Mouse (Mus musculus) kidney, postnatal 0 days (tissue): Measurements from ENCODE around the gene Capn1. TPM values are rescaled to one million over a fixed set of nuclear protein-coding genes. Genes with fewer than 3 reads are reported as not detected.

Source experiments
- ATAC-seq: fragments of 200-750 bp; cut with Nextera tagmentation; replicated peaks from 2 replicates; pipeline ENCODE4 v1.8.0; 2017; ENCODE audit warnings: low read depth, moderate number of reproducible peaks, moderate TSS enrichment, moderate library complexity; ENCODE audit not compliant: low FRiP score
- DNase-seq: peaks from one replicate; pipeline ENCODE4 v3.0.0-alpha.2; 2016; ENCODE audit warnings: low spot score
- H3K27ac ChIP-seq: fragments of 300-500 bp; sonication (generic); 2 replicates; pipeline ENCODE4 v1.5.1; 2014; ENCODE audit warnings: mild to moderate bottlenecking
- H3K27me3 ChIP-seq: fragments of 300-500 bp; sonication (generic); 2 replicates; pipeline ENCODE4 v1.6.1; 2014; ENCODE audit warnings: low read length, mixed read lengths; ENCODE audit not compliant: insufficient read depth
- H3K36me3 ChIP-seq: fragments of 300-500 bp; sonication (generic); 2 replicates; pipeline ENCODE4 v1.6.1; 2014; ENCODE audit warnings: low read length, mixed read lengths; ENCODE audit not compliant: insufficient read depth
- H3K4me1 ChIP-seq: fragments of 300-500 bp; sonication (generic); replicated peaks from 2 replicates; pipeline ENCODE4 v1.6.1; 2014; ENCODE audit warnings: antibody characterized with exemption, low read length, mixed read lengths; ENCODE audit not compliant: insufficient read depth
- H3K4me2 ChIP-seq: fragments of 300-500 bp; sonication (generic); 2 replicates; pipeline ENCODE4 v1.6.1; 2014; ENCODE audit warnings: mild to moderate bottlenecking, low read length, moderate library complexity, mixed read lengths
- H3K4me3 ChIP-seq: fragments of 300-500 bp; sonication (generic); replicated peaks from 2 replicates; pipeline ENCODE4 v1.5.1; 2014; ENCODE audit warnings: low read depth, low read length
- H3K9ac ChIP-seq: fragments of 300-500 bp; sonication (generic); 2 replicates; pipeline ENCODE4 v1.6.1; 2014; ENCODE audit warnings: low read depth, low read length
- H3K9me3 ChIP-seq: fragments of 300-500 bp; sonication (generic); replicated peaks from 2 replicates; pipeline ENCODE4 v1.6.1; 2016; ENCODE audit warnings: low read length, inconsistent platforms, mixed read lengths
- CTCF ChIP-seq: IDR thresholded peaks from 2 replicates; pipeline ENCODE4 v1.5.1; 2016; ENCODE audit warnings: antibody characterized with exemption, low read depth, mild to moderate bottlenecking, moderate library complexity
- WGBS: fragments of 180-500 bp; shearing (Covaris S2); extraction: QIAGEN DNeasy Blood & Tissue Kit; methylation state at CpG from one replicate; pipeline ENCODE4 v1.1.7; 2014; 5-methylcytosine and 5-hydroxymethylcytosine counted together
- polyA plus RNA-seq: library from polyadenylated mRNA; unstranded; fragments of >200 nt; fragmentation: Nextera tagmentation; extraction: Ambion mirVana; gene quantifications from 2 replicates; pipeline ENCODE4 v1.2.1, GENCODE M21; 2015

Gene Capn1
- 12.9 and 13.5 TPM in 2 replicates for polyA plus RNA-seq

DNA sequence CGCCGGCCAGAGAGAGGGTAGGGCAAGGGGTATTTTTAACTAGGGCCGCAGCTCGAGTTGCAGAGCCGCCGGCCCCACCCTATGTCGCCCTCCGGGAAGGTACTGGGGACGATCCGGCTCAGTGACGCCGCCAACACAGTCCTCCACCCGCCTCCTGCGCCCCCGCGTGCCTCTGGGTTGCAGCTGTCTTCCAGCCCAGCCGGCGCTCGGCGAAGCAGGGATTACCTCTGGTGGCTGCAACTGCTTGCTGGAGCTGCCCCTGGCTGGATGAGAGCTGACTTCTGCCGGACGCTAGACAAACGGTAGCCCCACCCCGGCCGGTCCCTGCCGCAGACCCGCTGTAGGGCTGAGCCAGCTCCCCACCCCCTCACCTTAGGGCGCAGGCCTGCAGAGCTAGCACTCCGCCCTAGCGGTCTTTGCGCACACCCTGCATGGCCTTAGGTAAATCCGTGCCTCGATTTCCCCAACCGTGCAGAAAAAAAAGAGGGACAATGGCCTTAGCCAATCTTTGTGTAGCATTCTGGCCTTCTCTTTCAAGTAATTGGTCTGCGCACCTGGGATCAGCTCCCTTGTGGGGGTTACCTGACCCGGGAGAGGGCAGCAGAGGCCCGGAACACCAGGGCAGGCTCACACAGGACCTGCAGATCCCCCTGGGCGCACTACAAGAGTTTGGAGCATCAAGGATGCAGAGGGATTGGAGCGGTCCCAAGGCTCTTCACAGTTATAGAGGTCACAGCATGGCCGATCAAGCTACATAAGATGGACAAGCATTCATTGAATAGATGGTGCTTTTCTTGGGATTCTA lies at the start of gene Capn1:
TSS of gene Capn1 (minus strand) at position 387 of the 805 bp plus-strand sequence.
- TF ChIP-seq CTCF, result peak; percentile 41
- H3K4me1 ChIP-seq, result peaks cover 14% of the 10 kb centered on the region; the same call in 1 of the 2 replicates
- peak; percentile 73 for ATAC-seq
- H3K4me3 ChIP-seq, result peak within 1 kb of the TSS; percentile 39
- peak within 1 kb of the TSS; percentile 67 for H3K9ac ChIP-seq
- no peaks in the 10 kb centered on the region for H3K27me3 ChIP-seq
- H3K27ac ChIP-seq, result peak within 1 kb of the TSS; percentile 72
- peak; percentile 83 for DNase-seq
- H3K36me3 ChIP-seq, result no peaks in the 10 kb centered on the region
- H3K9me3 ChIP-seq, result no peaks in the 10 kb centered on the region
- WGBS, result 4% methylated on average over 40 of the region's 40 CpGs
- peak within 1 kb of the TSS; percentile 80 for H3K4me2 ChIP-seq

DNA sequence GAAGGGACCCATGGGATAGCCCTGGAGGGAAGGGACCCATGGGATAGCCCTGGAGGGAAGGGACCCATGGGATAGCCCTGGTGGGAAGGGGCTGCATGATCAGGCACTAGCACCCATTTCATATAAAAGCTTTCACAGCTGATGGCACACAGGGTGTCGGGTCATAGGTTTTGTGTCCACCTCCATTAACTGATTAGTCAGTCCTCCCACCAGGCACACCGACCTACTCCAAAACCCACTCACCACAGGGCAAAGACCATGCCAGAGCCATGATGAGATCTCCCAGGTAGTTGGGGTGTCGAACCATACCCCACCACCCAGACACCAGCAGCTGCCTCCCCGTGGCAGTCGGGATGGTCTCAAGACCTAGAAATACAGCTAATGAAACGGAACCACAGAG lies 47.4 kb upstream of the Capn1 start:
- H3K36me3 ChIP-seq, result no peaks in the 10 kb centered on the region; the same call in 1 of the 2 replicates
- peaks cover 22% of the 10 kb centered on the region for H3K4me1 ChIP-seq
- 89% methylated on average over 6 of the region's 6 CpGs for WGBS
- DNase-seq, result no peak
- H3K9me3 ChIP-seq, result no peaks in the 10 kb centered on the region
- no peak for TF ChIP-seq CTCF
- H3K27ac ChIP-seq, result no peak overlapping the region
- peak overlapping the region; percentile 86; the same call in 1 of the 2 replicates for H3K9ac ChIP-seq
- no peak overlapping the region for H3K4me3 ChIP-seq
- H3K27me3 ChIP-seq, result no peaks in the 10 kb centered on the region
- no peak for ATAC-seq
- H3K4me2 ChIP-seq, result no peak overlapping the region

DNA sequence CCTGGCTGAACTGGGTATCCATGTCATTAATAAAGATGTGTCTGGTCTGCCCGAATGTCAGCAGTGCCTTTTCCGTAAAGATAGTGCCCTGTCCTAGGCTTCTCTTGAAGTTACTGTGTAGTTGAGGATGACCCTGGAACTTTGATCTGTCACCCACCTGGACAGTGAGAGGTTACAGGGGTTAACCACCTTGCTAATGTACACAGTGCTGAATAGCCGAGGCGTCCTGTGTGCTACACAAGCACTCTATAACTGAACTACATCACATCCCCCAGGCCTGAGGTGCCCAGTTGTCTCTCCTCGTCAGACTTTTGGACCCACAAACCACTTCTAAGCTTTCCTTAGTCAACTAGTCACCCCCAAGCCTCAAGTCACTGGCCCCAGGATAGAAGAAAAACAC lies 46.7 kb upstream of the Capn1 start:
- no peaks in the 10 kb centered on the region; the same call in 1 of the 2 replicates for H3K36me3 ChIP-seq
- H3K4me1 ChIP-seq, result peaks cover 20% of the 10 kb centered on the region
- H3K27me3 ChIP-seq, result no peaks in the 10 kb centered on the region
- no peak for DNase-seq
- peak overlapping the region; percentile 100 for H3K4me2 ChIP-seq
- H3K27ac ChIP-seq, result peak overlapping the region; percentile 98
- TF ChIP-seq CTCF, result no peak
- no peaks in the 10 kb centered on the region for H3K9me3 ChIP-seq
- H3K4me3 ChIP-seq, result peak overlapping the region; percentile 94
- 45% methylated on average over 5 of the region's 5 CpGs for WGBS
- ATAC-seq, result no peak
- H3K9ac ChIP-seq, result peak overlapping the region; percentile 86

DNA sequence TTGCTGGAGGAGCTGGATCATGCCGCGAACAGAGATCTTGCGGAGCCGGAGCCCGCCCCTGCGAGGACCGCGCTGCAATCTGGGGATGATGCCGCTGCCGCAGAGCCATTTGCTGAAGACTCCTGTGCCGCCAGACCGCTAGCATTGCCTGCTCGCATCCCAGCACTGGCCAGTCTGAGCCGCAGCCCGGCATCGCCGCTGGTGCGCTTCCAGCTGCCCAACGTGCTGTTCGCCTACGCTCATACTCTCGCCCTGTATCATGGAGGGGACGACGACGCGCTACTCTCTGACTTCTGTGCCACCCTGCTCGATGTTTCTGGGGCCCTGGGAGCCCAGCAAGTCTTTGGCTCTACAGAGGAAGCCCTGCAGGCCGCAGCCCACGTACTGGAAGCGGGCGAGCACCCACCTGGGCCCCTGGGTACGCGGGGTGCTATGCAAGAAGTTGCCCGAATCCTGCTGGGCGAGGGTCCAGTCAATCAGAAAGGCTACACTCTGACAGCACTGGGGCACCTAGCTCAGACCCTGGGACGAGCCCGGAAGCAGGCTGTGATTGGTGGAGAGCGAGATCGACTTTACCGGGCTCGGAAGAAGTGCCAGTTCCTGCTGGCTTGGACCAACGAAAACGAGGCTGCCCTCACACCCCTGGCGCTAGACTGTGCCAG lies 46.1 kb upstream of the Capn1 start:
- WGBS, result under 1% methylated on average over 44 of the region's 44 CpGs
- Histone ChIP-seq H3K9me3 (no peaks in the 10 kb centered on the region), H3K4me1 (peaks cover 18% of the 10 kb centered on the region), H3K9ac (peak overlapping the region; percentile 86), H3K27ac (peak overlapping the region; percentile 98), H3K27me3 (no peaks in the 10 kb centered on the region), H3K36me3 (no peaks in the 10 kb centered on the region; the same call in 1 of the 2 replicates), H3K4me2 (peak overlapping the region; percentile 100), H3K4me3 (peak overlapping the region; percentile 94)
- TF ChIP-seq CTCF, result no peak
- ATAC-seq (peak; percentile 18; the same call in 1 of the 2 replicates), DNase-seq (peak; percentile 58)

DNA sequence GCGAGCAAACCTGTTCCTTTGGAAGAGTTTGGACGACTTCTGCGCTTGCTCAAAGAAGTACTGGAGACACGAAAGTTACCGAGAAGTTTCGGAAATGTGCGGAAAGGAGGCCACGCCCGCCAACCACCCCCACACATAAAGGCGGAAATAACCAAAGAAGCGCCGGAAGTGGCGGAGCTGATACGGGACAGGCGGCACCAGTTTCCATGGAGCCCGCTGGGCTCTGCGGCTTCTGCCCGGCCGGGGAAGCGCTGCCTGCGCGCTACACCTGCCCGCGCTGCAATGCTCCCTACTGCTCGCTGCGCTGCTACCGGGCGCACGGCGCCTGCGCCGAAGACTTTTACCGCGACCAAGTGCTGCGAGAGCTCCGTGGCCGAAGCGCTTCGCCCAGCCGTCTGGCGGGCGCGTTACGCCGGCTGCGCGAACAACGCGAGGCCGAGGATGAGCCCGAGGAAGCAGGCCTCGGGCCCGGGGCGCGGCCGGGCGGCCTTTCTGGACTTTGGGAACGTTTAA lies 45.4 kb upstream of the Capn1 start, which contains the start of gene Znhit2:
TSS of gene Znhit2 (plus strand) at position 172 of the 513 bp plus-strand sequence.
- no peaks in the 10 kb centered on the region for H3K27me3 ChIP-seq
- DNase-seq (peak; percentile 98), ATAC-seq (peak; percentile 58)
- H3K4me1 ChIP-seq, result peaks cover 17% of the 10 kb centered on the region
- H3K9me3 ChIP-seq, result no peaks in the 10 kb centered on the region
- H3K9ac ChIP-seq, result peak within 1 kb of the TSS; percentile 86
- no peak for TF ChIP-seq CTCF
- peak within 1 kb of the TSS; percentile 98 for H3K27ac ChIP-seq
- H3K36me3 ChIP-seq, result no peaks in the 10 kb centered on the region; the same call in 1 of the 2 replicates
- peak within 1 kb of the TSS; percentile 94 for H3K4me3 ChIP-seq
- peak within 1 kb of the TSS; percentile 100 for H3K4me2 ChIP-seq
- under 1% methylated on average over 57 of the region's 58 CpGs for WGBS

DNA sequence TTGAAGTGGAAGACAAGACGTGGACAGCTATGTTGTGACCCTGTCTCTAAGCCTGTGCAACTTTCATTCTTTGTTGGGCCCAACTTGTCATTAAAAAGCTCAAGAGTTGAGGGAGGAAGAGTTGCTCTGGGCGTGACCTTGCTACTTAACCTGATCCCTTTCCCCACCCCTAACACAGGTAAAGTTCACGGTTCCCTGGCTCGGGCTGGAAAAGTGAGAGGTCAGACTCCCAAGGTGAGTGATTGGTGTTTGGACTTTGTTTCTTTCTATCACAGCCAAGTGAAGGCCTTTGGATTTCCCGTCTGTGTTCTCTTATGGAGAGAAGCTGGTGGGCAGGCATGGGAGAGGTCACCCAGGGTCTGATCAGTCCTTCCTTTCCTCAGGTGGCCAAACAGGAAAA lies 43.3 kb upstream of the Capn1 start:
- TF ChIP-seq CTCF, result no peak
- peak overlapping the region; percentile 92 for H3K4me3 ChIP-seq
- DNase-seq, result no peak
- H3K9ac ChIP-seq, result peak overlapping the region; percentile 92; the same call in 1 of the 2 replicates
- H3K9me3 ChIP-seq, result no peaks in the 10 kb centered on the region
- H3K27me3 ChIP-seq, result no peaks in the 10 kb centered on the region
- peaks cover 13% of the 10 kb centered on the region for H3K36me3 ChIP-seq
- ATAC-seq, result no peak
- H3K4me2 ChIP-seq, result peak overlapping the region; percentile 81
- H3K4me1 ChIP-seq, result peaks cover 17% of the 10 kb centered on the region
- 79% methylated on average over 5 of the region's 5 CpGs for WGBS
- H3K27ac ChIP-seq, result peak overlapping the region; percentile 55
